Mouse (Mus musculus) kidney, embryonic 16.5 days (tissue): ENCODE measurements around the gene Glp2r. TPM values are rescaled to one million over a fixed set of nuclear protein-coding genes. Genes with fewer than 3 reads are reported as not detected.

Experiments
- ATAC-seq: fragments of 200-750 bp; cut with Nextera tagmentation; 2 replicates; pipeline ENCODE4 v1.8.0; 2017; ENCODE audit warnings: moderate TSS enrichment; ENCODE audit not compliant: low FRiP score, low TSS enrichment
- H3K27ac ChIP-seq: fragments of 300-500 bp; sonication (generic); 2 replicates; pipeline ENCODE4 v1.5.1; 2014; ENCODE audit warnings: low read length
- H3K27me3 ChIP-seq: fragments of 300-500 bp; sonication (generic); 2 replicates; pipeline ENCODE4 v1.6.1; 2014; ENCODE audit warnings: low read length, control low read depth, mixed read lengths; ENCODE audit not compliant: insufficient read depth
- H3K36me3 ChIP-seq: fragments of 300-500 bp; sonication (generic); 2 replicates; pipeline ENCODE4 v1.6.1; 2014; ENCODE audit warnings: low read length, control low read depth, mixed read lengths; ENCODE audit not compliant: insufficient read depth
- H3K4me1 ChIP-seq: fragments of 300-500 bp; sonication (generic); 2 replicates; pipeline ENCODE4 v1.6.1; 2014; ENCODE audit warnings: low read length, control low read depth, mixed read lengths; ENCODE audit not compliant: insufficient read depth
- H3K4me2 ChIP-seq: fragments of 300-500 bp; sonication (generic); replicated peaks from 2 replicates; pipeline ENCODE4 v1.6.1; 2014; ENCODE audit warnings: low read depth, low read length
- H3K4me3 ChIP-seq: fragments of 300-500 bp; sonication (generic); 2 replicates; pipeline ENCODE4 v1.5.1; 2014; ENCODE audit warnings: mild to moderate bottlenecking, low read length
- H3K9ac ChIP-seq: fragments of 300-500 bp; sonication (generic); replicated peaks from 2 replicates; pipeline ENCODE4 v1.6.1; 2014; ENCODE audit warnings: low read length
- H3K9me3 ChIP-seq: fragments of 300-500 bp; sonication (generic); 2 replicates; pipeline ENCODE4 v1.6.1; 2016; ENCODE audit warnings: low read length, control low read depth
- WGBS: fragments of 180-500 bp; shearing (Covaris S2); extraction: QIAGEN DNeasy Blood & Tissue Kit; methylation state at CpG from one replicate; pipeline ENCODE4 v1.1.7; 2014; 5-methylcytosine and 5-hydroxymethylcytosine counted together
- polyA plus RNA-seq: library from polyadenylated mRNA; unstranded; fragments of >200 nt; fragmentation: Nextera tagmentation; extraction: Ambion mirVana; gene quantifications from 2 replicates; pipeline ENCODE4 v1.2.1, GENCODE M21; 2015

The Glp2r gene
- polyA plus RNA-seq, 1 experiment from 2014 or later: 0.07 TPM

DNA sequence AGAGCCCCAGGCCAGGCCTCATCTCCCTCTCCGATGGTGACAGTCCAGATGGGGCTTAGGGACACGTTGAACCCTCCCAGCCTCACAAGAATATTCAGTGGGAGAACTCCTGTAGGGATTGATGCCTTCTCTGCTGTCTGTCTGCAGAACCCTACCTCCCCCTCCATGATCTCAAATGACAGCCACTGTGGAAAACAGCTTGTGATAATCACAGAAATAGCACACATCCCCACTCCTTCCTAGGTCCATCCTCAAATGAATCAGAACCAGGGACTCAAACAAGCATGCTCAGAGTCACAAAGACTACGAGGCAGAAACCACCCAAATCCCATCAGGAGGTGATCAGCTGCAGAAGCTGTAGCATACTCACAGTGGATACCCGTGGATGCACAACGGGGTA lies 104.8 kb downstream of the Glp2r start:
- WGBS: 86% methylated on average over 5 of the region's 5 CpGs
- ATAC-seq: no peak
- H3K36me3 ChIP-seq: no peaks in the 10 kb centered on the region
- no peaks in the 10 kb centered on the region for H3K4me1 ChIP-seq
- H3K9ac ChIP-seq: no peak overlapping the region
- H3K27ac ChIP-seq: no peak overlapping the region
- no peak overlapping the region for H3K4me2 ChIP-seq
- no peaks in the 10 kb centered on the region for H3K9me3 ChIP-seq
- no peak overlapping the region for H3K4me3 ChIP-seq
- H3K27me3 ChIP-seq: no peaks in the 10 kb centered on the region

DNA sequence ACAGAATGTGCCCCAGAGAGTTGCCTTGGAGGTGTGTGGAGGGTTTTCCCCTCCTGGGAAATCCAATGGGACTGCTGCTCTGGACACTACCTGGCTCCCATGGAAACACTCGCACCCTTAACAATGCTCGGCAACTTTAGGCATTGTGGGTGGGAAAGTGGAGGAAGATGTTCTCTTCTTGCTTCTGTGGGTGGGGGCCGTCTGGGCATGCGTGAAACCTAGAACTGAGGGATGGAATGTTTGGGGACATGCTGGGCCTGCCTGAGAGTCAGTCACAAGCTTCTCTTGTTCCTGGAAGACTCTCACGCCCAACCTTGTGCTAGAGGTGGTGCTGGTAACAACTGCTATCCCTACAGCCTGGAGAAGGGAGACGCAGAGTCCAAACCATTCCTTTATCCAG lies 106.0 kb downstream of the Glp2r start:
- H3K9me3 ChIP-seq: no peaks in the 10 kb centered on the region
- H3K4me1 ChIP-seq: no peaks in the 10 kb centered on the region
- no peak overlapping the region for H3K27ac ChIP-seq
- no peak for ATAC-seq
- H3K27me3 ChIP-seq: no peaks in the 10 kb centered on the region
- no peak overlapping the region for H3K4me2 ChIP-seq
- WGBS: 92% methylated on average over 6 of the region's 6 CpGs
- H3K4me3 ChIP-seq: no peak overlapping the region
- no peaks in the 10 kb centered on the region for H3K36me3 ChIP-seq
- no peak overlapping the region for H3K9ac ChIP-seq

DNA sequence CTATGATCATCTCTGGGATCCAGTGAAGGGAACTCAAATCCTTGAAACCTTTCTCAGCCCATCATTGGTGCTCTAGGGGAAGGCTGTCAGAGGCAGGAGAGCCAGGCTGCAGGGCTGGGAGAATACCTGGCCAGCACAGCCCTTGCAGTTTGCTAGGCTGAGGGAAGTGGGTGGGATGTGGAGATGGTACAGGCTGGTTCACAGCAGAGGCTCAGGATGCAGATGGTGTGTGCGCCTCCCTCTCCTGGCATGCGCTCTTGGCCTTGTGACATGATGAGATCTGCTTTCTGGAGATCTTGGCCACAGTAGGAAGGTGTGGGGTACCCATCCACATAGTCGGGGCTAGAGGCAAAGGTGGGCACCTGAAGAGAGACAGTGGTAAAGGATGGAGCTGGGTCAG lies 106.7 kb downstream of the Glp2r start:
- Histone ChIP-seq H3K4me3 (no peak overlapping the region), H3K4me2 (no peak overlapping the region), H3K27ac (no peak overlapping the region), H3K27me3 (no peaks in the 10 kb centered on the region), H3K9ac (no peak overlapping the region), H3K9me3 (no peaks in the 10 kb centered on the region), H3K36me3 (no peaks in the 10 kb centered on the region), H3K4me1 (no peaks in the 10 kb centered on the region)
- WGBS: 87% methylated on average over 3 of the region's 3 CpGs
- no peak for ATAC-seq

DNA sequence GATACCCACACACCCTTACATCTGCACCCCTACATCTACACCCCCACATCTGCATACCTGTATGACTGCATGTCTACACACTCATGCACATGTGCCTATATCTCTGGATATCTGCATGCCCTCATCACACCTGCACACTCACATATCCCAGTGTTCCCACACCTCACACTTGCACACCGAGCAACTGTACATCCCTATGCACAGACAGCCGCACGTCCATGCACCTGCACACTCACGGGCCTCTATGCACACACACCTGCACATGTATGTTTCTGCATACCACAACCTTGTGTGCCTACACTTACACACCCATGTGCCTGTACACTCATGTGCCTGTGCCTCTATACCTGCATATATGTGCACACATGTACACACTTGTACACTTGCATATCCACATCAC lies 107.5 kb downstream of the Glp2r start:
- Histone ChIP-seq H3K9ac (no peak overlapping the region), H3K27me3 (no peaks in the 10 kb centered on the region), H3K36me3 (no peaks in the 10 kb centered on the region), H3K27ac (no peak overlapping the region), H3K4me2 (no peak overlapping the region), H3K9me3 (no peaks in the 10 kb centered on the region), H3K4me1 (no peaks in the 10 kb centered on the region), H3K4me3 (no peak overlapping the region)
- WGBS: 95% methylated on average over 4 of the region's 4 CpGs
- no peak for ATAC-seq

DNA sequence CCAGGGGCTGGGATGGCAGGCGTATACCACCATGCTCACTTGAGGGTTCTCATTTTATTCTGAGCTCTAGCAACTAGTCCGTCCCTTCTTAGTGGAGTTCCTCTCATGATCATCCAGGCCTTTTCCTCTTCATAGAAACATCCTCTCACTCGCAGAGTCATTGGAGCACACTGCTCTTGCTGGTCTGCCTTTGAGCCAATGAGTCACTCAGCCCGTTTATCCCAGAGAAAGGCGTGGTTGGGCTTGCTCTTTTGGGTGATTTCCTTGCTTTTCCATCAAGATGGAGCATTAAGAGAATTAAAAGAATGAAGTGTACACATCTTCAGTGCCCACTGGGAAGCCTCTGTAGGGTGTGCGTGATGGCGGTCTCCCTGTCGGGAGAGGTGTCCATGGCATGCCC lies 109.5 kb downstream of the Glp2r start:
- WGBS: 90% methylated on average over 8 of the region's 8 CpGs
- no peak overlapping the region for H3K27ac ChIP-seq
- no peaks in the 10 kb centered on the region for H3K27me3 ChIP-seq
- no peaks in the 10 kb centered on the region for H3K36me3 ChIP-seq
- ATAC-seq: no peak
- no peak overlapping the region for H3K9ac ChIP-seq
- no peaks in the 10 kb centered on the region for H3K4me1 ChIP-seq
- H3K4me3 ChIP-seq: no peak overlapping the region
- H3K9me3 ChIP-seq: no peaks in the 10 kb centered on the region
- no peak overlapping the region for H3K4me2 ChIP-seq

DNA sequence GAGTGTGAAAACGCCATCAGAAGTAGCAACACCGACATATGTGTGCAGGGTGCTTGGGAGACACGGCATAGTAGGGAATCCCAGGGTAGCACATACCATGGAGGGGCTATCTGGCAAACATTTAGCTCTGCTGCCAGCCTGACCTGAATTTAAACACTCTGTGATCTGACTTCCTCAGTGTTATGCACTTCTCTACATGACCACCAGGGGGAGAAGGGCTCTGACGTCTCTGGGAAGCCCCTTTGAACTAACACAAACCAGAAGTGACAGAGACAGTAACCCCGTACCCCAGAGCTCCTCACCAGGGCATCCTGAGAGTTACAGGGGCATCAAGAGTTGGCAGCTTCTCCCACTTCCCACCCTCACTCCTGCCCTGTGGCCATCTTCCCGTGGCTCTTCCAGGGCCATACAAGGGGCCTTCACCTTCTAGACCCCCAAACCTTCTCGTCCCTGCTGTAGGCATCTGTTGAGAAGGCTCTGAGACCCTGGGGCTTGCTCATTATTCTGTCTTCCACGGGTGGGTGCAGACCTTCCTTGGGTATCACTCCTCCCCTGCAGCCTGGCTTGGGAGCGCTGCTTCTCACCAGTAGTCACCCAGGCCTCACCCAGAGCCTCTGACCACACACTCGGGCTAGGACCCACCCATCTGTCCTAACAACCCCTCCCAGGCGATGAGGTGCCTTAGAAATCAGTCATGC lies 113.1 kb downstream of the Glp2r start:
- no peak overlapping the region for H3K27ac ChIP-seq
- WGBS: 41% methylated on average over 11 of the region's 11 CpGs

DNA sequence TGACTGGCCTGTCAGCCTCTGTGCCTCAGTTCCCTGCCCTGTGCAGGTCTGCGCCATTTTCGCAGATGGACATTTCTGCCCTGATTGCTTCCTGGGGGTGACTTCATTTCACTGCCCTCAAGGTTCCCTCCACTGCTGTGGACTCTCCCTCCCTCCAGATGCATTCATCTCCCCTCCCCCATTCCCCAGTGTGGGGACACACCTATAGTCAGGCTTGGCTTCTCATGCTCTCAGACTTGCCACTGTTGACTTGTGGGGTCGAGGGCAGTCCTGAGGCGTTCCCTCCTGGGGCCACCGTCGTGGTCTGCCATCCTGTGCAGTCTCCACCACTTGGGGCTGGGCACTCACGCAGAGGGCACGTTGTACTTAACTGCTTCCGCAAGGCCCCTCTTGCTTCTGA lies 114.1 kb downstream of the Glp2r start:
- no peaks in the 10 kb centered on the region for H3K9me3 ChIP-seq
- no peaks in the 10 kb centered on the region for H3K27me3 ChIP-seq
- H3K4me1 ChIP-seq: no peaks in the 10 kb centered on the region
- no peak overlapping the region for H3K4me3 ChIP-seq
- H3K27ac ChIP-seq: no peak overlapping the region
- H3K9ac ChIP-seq: no peak overlapping the region
- H3K4me2 ChIP-seq: no peak overlapping the region
- H3K36me3 ChIP-seq: no peaks in the 10 kb centered on the region
- 77% methylated on average over 9 of the region's 9 CpGs for WGBS
- ATAC-seq: no peak

More for the DNA sequence above, 113.1 kb downstream of the Glp2r start:
- H3K4me3 ChIP-seq: no peak overlapping the region
- ATAC-seq: no peak
- H3K9me3 ChIP-seq: no peaks in the 10 kb centered on the region
- H3K4me1 ChIP-seq: no peaks in the 10 kb centered on the region
- no peak overlapping the region for H3K9ac ChIP-seq
- H3K4me2 ChIP-seq: no peak overlapping the region
- no peaks in the 10 kb centered on the region for H3K36me3 ChIP-seq
- no peaks in the 10 kb centered on the region for H3K27me3 ChIP-seq

DNA sequence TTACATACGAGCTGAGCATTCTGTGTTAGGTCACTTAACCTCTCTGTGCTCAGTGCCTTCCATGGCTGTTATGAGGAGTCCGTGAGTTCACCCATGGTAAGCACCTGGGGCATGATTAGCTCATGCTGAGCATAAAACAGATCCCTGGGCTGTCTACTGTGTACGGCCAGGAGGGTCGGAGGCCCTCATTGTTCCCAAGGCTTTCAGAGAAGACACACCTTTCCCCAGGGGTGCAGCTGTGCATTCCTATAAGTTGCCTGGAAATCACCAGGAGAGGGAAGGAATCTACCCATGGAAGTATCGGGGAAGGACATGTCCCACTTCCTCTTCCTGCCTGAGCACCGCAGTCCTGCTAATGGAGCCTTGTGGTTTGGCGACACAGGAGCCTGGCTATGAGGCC lies 114.6 kb downstream of the Glp2r start:
- no peaks in the 10 kb centered on the region for H3K36me3 ChIP-seq
- H3K4me1 ChIP-seq: no peaks in the 10 kb centered on the region
- 81% methylated on average over 7 of the region's 7 CpGs for WGBS
- H3K27ac ChIP-seq: no peak overlapping the region
- H3K4me2 ChIP-seq: no peak overlapping the region
- H3K4me3 ChIP-seq: no peak overlapping the region
- no peak overlapping the region for H3K9ac ChIP-seq
- ATAC-seq: no peak
- H3K9me3 ChIP-seq: no peaks in the 10 kb centered on the region
- no peaks in the 10 kb centered on the region for H3K27me3 ChIP-seq

DNA sequence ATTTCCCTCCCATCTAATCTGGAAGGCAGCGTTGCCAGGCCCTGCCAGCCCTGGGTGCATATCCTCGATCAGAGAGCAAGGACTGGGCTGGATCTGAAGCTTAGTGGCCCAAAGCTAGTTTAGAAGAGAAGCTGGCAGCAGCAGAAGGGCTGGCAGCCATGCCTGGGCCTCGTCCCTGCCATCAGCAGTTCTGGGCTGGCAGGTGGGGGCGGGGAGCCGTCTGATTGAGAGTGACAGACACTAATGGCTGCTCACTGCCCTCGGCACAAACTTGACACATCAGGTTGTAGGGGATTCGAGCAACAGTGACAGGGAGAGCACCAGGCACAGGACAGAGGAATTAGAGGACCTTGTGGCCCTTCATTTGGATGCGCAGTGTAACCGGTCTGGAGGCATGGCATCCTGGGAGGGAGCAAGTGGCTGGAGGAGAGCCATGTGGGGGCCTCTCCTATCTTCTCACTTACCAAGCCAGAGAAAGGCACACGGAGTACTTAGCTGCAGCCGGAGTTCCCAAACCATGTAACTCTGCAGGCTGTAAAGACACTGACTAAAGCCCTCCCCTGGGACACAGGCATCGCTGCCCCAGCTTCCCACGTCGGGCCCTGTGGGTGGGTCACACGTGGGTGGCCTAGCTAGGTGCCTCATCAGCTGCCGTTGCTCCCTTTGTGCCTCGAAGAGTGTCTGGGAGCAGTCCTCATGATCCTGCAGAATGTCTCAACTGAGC lies 115.6 kb downstream of the Glp2r start:
- no peaks in the 10 kb centered on the region for H3K27me3 ChIP-seq
- H3K4me2 ChIP-seq: no peak overlapping the region
- no peak for ATAC-seq
- no peaks in the 10 kb centered on the region for H3K9me3 ChIP-seq
- H3K36me3 ChIP-seq: no peaks in the 10 kb centered on the region
- no peak overlapping the region for H3K4me3 ChIP-seq
- no peak overlapping the region for H3K9ac ChIP-seq
- H3K4me1 ChIP-seq: no peaks in the 10 kb centered on the region
- WGBS: 68% methylated on average over 17 of the region's 17 CpGs
- H3K27ac ChIP-seq: no peak overlapping the region

DNA sequence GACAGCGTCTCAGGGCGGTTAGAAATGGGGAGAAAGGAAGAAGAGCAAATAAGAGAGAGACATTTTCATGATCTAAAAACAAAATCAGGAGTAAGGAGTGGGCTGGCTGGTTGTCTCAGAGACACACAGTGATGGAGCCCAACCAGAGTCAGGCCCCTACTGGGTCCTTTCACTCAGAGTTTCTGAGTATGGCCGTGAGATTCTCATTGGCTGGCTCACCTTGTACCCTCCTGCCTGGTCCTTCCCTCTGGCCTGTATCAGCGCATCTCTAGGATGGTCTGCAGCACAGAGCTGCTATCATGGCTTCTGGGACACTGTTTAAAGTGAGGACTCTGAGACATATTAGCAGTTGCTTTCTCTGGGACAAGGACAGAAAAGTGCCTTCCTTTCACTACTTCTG lies 116.4 kb downstream of the Glp2r start:
- Histone ChIP-seq H3K9ac (no peak overlapping the region), H3K27me3 (no peaks in the 10 kb centered on the region), H3K36me3 (no peaks in the 10 kb centered on the region), H3K9me3 (no peaks in the 10 kb centered on the region), H3K27ac (no peak overlapping the region), H3K4me2 (no peak overlapping the region), H3K4me3 (no peak overlapping the region), H3K4me1 (no peaks in the 10 kb centered on the region)
- WGBS: 75% methylated on average over 4 of the region's 4 CpGs
- no peak for ATAC-seq
